Mouse (Mus musculus): Measurements from ENCODE around the gene Dnah14.

GRCm38 (mm10) chr1:181656421-181656820, 80.1 kb downstream of the Dnah14 start:
- no peak for TF ChIP-seq CTCF (conservative IDR thresholded peaks at IDR 0.05; ENCODE audit: low read length)
- no peak for TF ChIP-seq POU5F1 (IDR thresholded peaks at IDR 0.05; ENCODE audit: borderline replicate concordance, low read length)
- TF ChIP-seq NANOG (IDR thresholded peaks at IDR 0.05; ENCODE audit: borderline replicate concordance, low read length): no peak

All from E14TG2a.4 (cell line).